Mouse (Mus musculus): ENCODE results near the gene Fam107b. TPM values are rescaled to one million over a fixed set of nuclear protein-coding genes. Genes with fewer than 3 reads are reported as not detected.

The Fam107b gene
- total RNA-seq, 4 experiments from 2014 or later: 0.94 to 3.6 (median 1.3) TPM

Other genes with a start within 250 kb of the Fam107b start
- gene Rpp38, start 237.8 kb upstream of the Fam107b start, total RNA-seq (2022): 1 to 10 TPM; 5.3 to 9.1 (median 6.3) TPM
- gene Acbd7, start 234.3 kb upstream of the Fam107b start, total RNA-seq (2022): 1 to 10 TPM in 1 of 4 experiments, not detected in 3; 1.4 TPM
- not detected for gene Olah, start 173.3 kb upstream of the Fam107b start, total RNA-seq (2022)
- not detected for gene Meig1, start 147.8 kb upstream of the Fam107b start, total RNA-seq (2022)
- gene Dclre1c, start 146.4 kb upstream of the Fam107b start, total RNA-seq (2022): 1 to 10 TPM; 1.4 to 2.5 (median 2.1) TPM
- 1 to 10 TPM in 1 of 4 experiments, under 1 TPM in 3; 0.59 to 1.4 (median 0.71) TPM for gene Suv39h2, start 95.5 kb upstream of the Fam107b start, total RNA-seq (2022)
- gene Gm45902, start 57.7 kb upstream of the Fam107b start, total RNA-seq (2022): under 1 TPM; 0.51 to 0.87 (median 0.73) TPM
- 10 to 100 TPM in 2 of 4 experiments, 1 to 10 TPM in 2; 8.3 to 11.1 (median 10.2) TPM for gene Hspa14, start 57.7 kb upstream of the Fam107b start, total RNA-seq (2022)
- gene Cdnf, start 57.5 kb upstream of the Fam107b start, total RNA-seq (2022): 10 to 100 TPM; 46.1 to 59.1 (median 53.0) TPM

Measured in gastrocnemius, adult 8-10 months (tissue).